Mouse (Mus musculus) mouse trophoblast stem cell (cell line): ENCODE data around the gene Fndc1.

Experiments
- in situ Hi-C, 2 experiments: fragments of 300-500 bp; cut with MseI, MboI; formaldehyde crosslinking; loops; 2 replicates in 1 of 2; 3 replicates in 1 of 2; pipeline ENCODE4 v1.15.1; 2025

The Fndc1 gene

DNA sequence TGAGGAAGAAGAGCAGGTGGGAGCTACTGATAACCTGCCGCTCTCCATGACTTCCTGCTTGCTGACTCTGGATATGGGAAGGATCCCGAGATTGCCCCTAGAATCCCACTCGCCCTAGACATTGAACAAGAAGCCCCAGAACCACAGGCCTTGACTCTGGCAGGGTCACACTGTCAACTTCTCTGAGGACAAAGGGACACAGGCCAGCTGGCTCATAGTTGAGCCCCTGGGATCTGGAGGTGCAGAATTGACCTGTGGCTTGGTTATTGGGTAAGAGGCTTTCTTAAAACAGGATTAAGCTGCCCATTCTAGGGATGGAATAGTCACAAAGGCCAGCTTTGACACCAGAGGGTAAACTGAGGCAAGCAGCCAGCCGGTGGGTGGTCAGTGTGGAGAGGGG lies 136.8 kb downstream of the Fndc1 start:
- in situ Hi-C loops = no loop called here
